9 mouse cellular contexts compared by ENCODE assay signal in the genomic region with DNA sequence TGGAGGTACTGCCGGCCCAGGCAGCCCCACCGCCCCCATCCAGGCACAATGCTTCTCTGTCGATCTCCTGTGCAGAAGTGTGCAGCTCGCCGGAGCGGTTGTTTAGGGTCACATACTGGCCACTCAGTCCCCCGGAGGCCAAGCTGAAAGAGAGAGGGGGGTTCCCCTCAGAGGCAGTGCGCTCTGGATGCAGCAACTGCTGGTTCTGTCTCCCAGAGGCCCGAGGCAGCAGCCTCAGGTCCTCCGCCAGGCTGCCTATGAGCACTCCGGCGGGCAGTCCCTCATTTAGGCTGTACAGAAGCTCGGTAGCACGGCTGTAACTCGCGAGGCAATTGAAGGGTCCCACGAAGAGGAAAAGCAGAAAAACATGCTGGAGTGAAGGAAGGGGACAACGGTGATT. TPM values are rescaled to one million over a fixed set of nuclear protein-coding genes. Genes with fewer than 3 reads are reported as not detected.
DNase-seq lines count a peak whose midpoint lies in the region; ATAC-seq and TF ChIP-seq lines count a peak whose summit lies in the region.
"Had no signal": no experiment of that assay in that cellular context is flagged by ENCODE, and none has a peak within 500 bp of the region (broad histone marks: within the 10 kb centered on the region; RNA-seq: fewer than 3 reads in every experiment).

No protein-coding gene starts in this region.

- H3K79me2 ChIP-seq in heart, adult 2 months (replicated peaks; ENCODE audit: control insufficient read depth, insufficient read depth, low read length): no peaks in the 10 kb centered on the region

- peak; percentile 49; the same call in 1 of the 2 replicates for ATAC-seq in forebrain, embryonic 14.5 days
- ATAC-seq in limb, embryonic 13.5 days (ENCODE audit: low FRiP score, low read depth): peak; percentile 52; the same call in 1 of the 2 replicates
- ATAC-seq in cerebellum, adult (ENCODE audit: insufficient number of reproducible peaks, low FRiP score, low TSS enrichment): no peak

- 4% methylated on average over 18 of the region's 18 CpGs for WGBS in heart, adult 2 months
- 4% methylated on average over 18 of the region's 18 CpGs for WGBS in forebrain, embryonic 14.5 days
- WGBS in limb, embryonic 13.5 days: 1% methylated on average over 18 of the region's 18 CpGs

- no peak for TF ChIP-seq EP300 in heart, adult 2 months (IDR thresholded peaks at IDR 0.05; ENCODE audit: insufficient read depth, low read depth, low read length)

- no peak overlapping the region for H3K27ac ChIP-seq in heart, adult 2 months
- H3K27ac ChIP-seq in forebrain, embryonic 14.5 days (ENCODE audit: low read depth, low read length): no peak overlapping the region
- no peak overlapping the region for H3K27ac ChIP-seq in limb, embryonic 13.5 days

- intact Hi-C loops in heart, adult 2 months (cut with DNase I): no loop called here

- peak overlapping the region; percentile 96 for H3K4me2 ChIP-seq in forebrain, embryonic 14.5 days (ENCODE audit: low read length)
- peak overlapping the region; percentile 88 for H3K4me2 ChIP-seq in limb, embryonic 13.5 days (replicated peaks)

- no peak for TF ChIP-seq CTCF in heart, adult 2 months (IDR thresholded peaks at IDR 0.05)
- no peak for TF ChIP-seq CTCF in E14TG2a.4 (conservative IDR thresholded peaks at IDR 0.05; ENCODE audit: low read length)

- H3K27me3 ChIP-seq in heart, adult 2 months (ENCODE audit: control insufficient read depth, insufficient read depth, low read length): no peaks in the 10 kb centered on the region
- H3K27me3 ChIP-seq in E14TG2a.4 (ENCODE audit: insufficient read depth, low read length): peaks cover 41% of the 10 kb centered on the region
- H3K27me3 ChIP-seq in forebrain, embryonic 14.5 days (replicated peaks; ENCODE audit: control insufficient read depth, insufficient read depth, low read length): 0 out of 2 replicates have a peak, but pooled peaks cover 8% of the 10 kb centered on the region
- H3K27me3 ChIP-seq in limb, embryonic 13.5 days: peaks cover 35% of the 10 kb centered on the region
- H3K27me3 ChIP-seq: CH12.LX had no signal

- H3K4me3 ChIP-seq in heart, adult 2 months: no peak overlapping the region
- peak overlapping the region; percentile 67 for H3K4me3 ChIP-seq in E14TG2a.4 (replicated peaks; ENCODE audit: low read length)
- H3K4me3 ChIP-seq in forebrain, embryonic 14.5 days (ENCODE audit: low read depth, low read length): peak overlapping the region; percentile 45
- peak overlapping the region; percentile 48 for H3K4me3 ChIP-seq in limb, embryonic 13.5 days

- no peaks in the 10 kb centered on the region for H3K9me3 ChIP-seq in E14TG2a.4 (ENCODE audit: low read length)
- H3K9me3 ChIP-seq in forebrain, embryonic 14.5 days (replicated peaks; ENCODE audit: control insufficient read depth, low read length): no peaks in the 10 kb centered on the region
- H3K9me3 ChIP-seq in limb, embryonic 13.5 days: no peaks in the 10 kb centered on the region

- H3K36me3 ChIP-seq in heart, adult 2 months (ENCODE audit: control insufficient read depth, insufficient read depth, low read length): no peaks in the 10 kb centered on the region
- H3K36me3 ChIP-seq in E14TG2a.4 (ENCODE audit: insufficient read depth, low read length): no peaks in the 10 kb centered on the region
- no peaks in the 10 kb centered on the region for H3K36me3 ChIP-seq in forebrain, embryonic 14.5 days (ENCODE audit: control insufficient read depth, insufficient read depth, low read length)
- no peaks in the 10 kb centered on the region for H3K36me3 ChIP-seq in limb, embryonic 13.5 days

- H3K9ac ChIP-seq in heart, adult 2 months (ENCODE audit: low read depth, low read length): no peak overlapping the region
- peak overlapping the region; percentile 60 for H3K9ac ChIP-seq in forebrain, embryonic 14.5 days (ENCODE audit: low read length)
- peak overlapping the region; percentile 51 for H3K9ac ChIP-seq in limb, embryonic 13.5 days

- DNase-seq in heart, adult 11 months: peak; percentile 87
- no peak for DNase-seq in heart, adult 2 months
- DNase-seq in forebrain, embryonic 14.5 days (ENCODE audit: low spot score): peak; percentile 43
- peak; percentile 57 for DNase-seq in retina, embryonic 14.5 days (ENCODE audit: low spot score)
- no peak for DNase-seq in adrenal gland, postnatal 36 days

- TF ChIP-seq POLR2A in heart, adult 2 months (IDR thresholded peaks at IDR 0.05; ENCODE audit: insufficient read depth, low read depth, low read length): no peak

- H3K4me1 ChIP-seq in heart, adult 2 months (ENCODE audit: control insufficient read depth, insufficient read depth, low read length): no peaks in the 10 kb centered on the region
- peaks cover 7% of the 10 kb centered on the region; the same call in 1 of the 2 replicates for H3K4me1 ChIP-seq in E14TG2a.4 (replicated peaks; ENCODE audit: low read depth, low read length)
- H3K4me1 ChIP-seq in forebrain, embryonic 14.5 days (ENCODE audit: control insufficient read depth, insufficient read depth, low read length): peaks cover 9% of the 10 kb centered on the region
- H3K4me1 ChIP-seq in limb, embryonic 13.5 days: peaks cover 18% of the 10 kb centered on the region

RNA-seq across cellular contexts. Expression of gene Pcdh20, which starts 1.8 kb away (rescaled TPM):
- total RNA-seq in heart, adult 2 months (2021): under 1 TPM; 0.30 to 0.44 TPM
- polyA plus RNA-seq in heart, adult 2 months (2012; rRNA removed): 0.09 and 0.14 TPM in 2 replicates
- 5.2 and 5.7 TPM in 2 replicates for polyA plus RNA-seq in forebrain, embryonic 14.5 days (2014; fragmentation: Nextera tagmentation; extraction: Ambion mirVana)
- polyA plus RNA-seq in limb, embryonic 13.5 days (2015; fragmentation: Nextera tagmentation; extraction: Ambion mirVana): 1.2 and 1.3 TPM in 2 replicates
- under 1 TPM; 0.56 to 0.73 TPM for total RNA-seq in adrenal gland, postnatal 36 days (2021)
- total RNA-seq: CH12.LX had no signal

Comparison
In these comparisons a context has a peak if more than half of its experiments do, and no peak if none do; other contexts are left out.
1. DNase-seq: peak in heart, adult 11 months (single experiment), forebrain, embryonic 14.5 days (single experiment) and retina, embryonic 14.5 days (single experiment); none in heart, adult 2 months (0 of 2) and adrenal gland, postnatal 36 days (0 of 2).